Mouse (Mus musculus) bone marrow, adult 2 months (tissue): ENCODE measurements around the gene Phlpp2. TPM values are rescaled to one million over a fixed set of nuclear protein-coding genes. Genes with fewer than 3 reads are reported as not detected.
A peak's percentile ranks its signal among the peaks of the same experiment; 100 is the strongest.

Experiments
- H3K27ac ChIP-seq: fragments of 200-500 bp; 2 replicates; pipeline ENCODE4 v1.5.1; 2012; ENCODE audit warnings: low read depth, mild to moderate bottlenecking, control low read depth, inconsistent platforms, low read length; ENCODE audit not compliant: control insufficient read depth, poor library complexity, insufficient read depth
- H3K4me1 ChIP-seq: fragments of 200-500 bp; 2 replicates; pipeline ENCODE4 v1.6.1; 2011; ENCODE audit warnings: low read length; ENCODE audit not compliant: control insufficient read depth, insufficient read depth
- H3K4me3 ChIP-seq: fragments of 200-500 bp; replicated peaks from 2 replicates; pipeline ENCODE3; 2011; ENCODE audit warnings: mild to moderate bottlenecking, low read depth, low read length, control low read depth; ENCODE audit not compliant: control insufficient read depth
- CTCF ChIP-seq: fragments of 200-500 bp; IDR thresholded peaks from 2 replicates; pipeline ENCODE4 v1.5.1; 2011; ENCODE audit warnings: low read length, control low read depth; ENCODE audit not compliant: control insufficient read depth, insufficient read depth
- POLR2A ChIP-seq: fragments of 200-500 bp; IDR thresholded peaks from 2 replicates; pipeline ENCODE4 v1.6.1; 2011; ENCODE audit warnings: low read depth, mild to moderate bottlenecking, control low read depth, low read length, borderline replicate concordance; ENCODE audit not compliant: control insufficient read depth
- WGBS: fragments of 180-500 bp; shearing (Covaris S2); methylation state at CpG from one replicate; pipeline ENCODE4 v1.1.7; 2018; 5-methylcytosine and 5-hydroxymethylcytosine counted together
- polyA plus RNA-seq: library from polyadenylated mRNA; stranded (reverse); fragments of >200 nt; gene quantifications from 2 replicates; pipeline ENCODE4 v1.2.4, GENCODE M21; 2011; ENCODE audit warnings: low replicate concordance; ENCODE audit not compliant: missing spikeins, insufficient read depth, insufficient read length

The Phlpp2 gene
- polyA plus RNA-seq, 1 experiment = 10.8 TPM

DNA sequence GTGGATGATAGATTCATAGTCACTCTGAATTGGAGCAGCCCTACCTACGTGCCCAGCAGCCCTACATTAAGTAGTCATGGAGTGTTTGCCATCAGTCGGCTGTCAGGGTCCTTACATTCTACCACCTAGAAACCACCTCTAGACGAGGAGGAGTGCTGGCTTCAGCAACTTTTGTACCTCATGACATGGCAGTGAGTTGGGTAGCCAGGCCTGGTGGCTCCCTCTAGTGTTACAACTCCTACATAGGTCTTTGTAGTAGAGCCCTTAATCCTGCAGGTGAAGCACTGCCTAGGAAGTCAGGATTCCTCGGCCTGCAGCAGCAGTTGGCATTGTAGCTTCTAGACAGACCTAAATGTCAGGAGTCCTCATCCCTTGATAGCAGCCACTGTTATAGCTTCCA is 48.9 kb downstream of the Phlpp2 start:
- WGBS = 40% methylated on average over 4 of the region's 4 CpGs
- Histone ChIP-seq H3K27ac (no peak overlapping the region), H3K4me1 (no peaks in the 10 kb centered on the region), H3K4me3 (no peak overlapping the region)
- TF ChIP-seq CTCF = peak; percentile 75
- no peak for TF ChIP-seq POLR2A

DNA sequence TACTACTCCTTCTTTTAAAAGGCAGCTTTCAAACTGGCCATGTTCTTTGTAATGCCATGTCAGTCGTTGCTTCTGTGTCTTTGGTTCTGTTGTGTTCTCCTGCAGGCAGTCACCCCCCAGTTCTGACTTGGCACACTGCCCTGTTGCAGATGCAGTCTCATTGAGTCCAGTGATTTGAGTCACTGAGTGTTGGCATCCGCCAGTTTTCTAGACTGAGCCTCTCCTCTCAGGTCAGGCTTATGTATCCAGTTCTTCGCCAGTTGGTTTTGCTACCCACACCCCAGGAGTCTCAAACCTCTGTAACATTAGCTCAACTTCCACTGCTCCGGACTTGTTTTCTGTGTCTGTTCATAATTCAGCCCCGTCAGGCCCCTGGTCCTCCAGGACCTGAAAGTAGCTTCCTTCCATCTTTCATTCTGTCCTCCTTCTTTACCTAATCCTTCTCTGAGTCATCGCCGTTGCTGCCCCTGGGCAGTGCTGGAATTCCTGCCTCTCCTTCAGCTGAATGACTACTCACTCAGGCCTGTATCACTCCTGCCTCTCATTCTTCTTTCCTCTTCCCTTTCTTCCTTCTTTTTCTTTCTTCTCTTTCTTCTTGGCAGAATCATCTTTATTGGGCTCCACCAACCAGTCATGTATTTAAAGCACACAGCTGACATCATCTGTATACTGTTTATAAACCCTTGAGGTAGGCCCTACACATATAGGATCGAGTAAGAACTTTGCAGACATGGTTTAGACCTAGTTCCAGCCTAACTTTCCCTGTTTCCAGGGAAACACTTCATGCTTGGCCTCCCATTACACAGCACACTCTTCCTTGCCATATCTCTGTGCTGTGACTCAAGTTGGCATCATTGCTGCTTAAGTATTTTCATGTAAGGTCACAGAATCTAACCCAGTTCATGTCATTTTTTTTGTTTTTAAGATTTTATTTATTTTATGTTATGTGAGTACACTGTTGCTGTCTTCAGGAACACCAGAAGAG is 52.4 kb downstream of the Phlpp2 start:
- TF ChIP-seq CTCF = no peak
- TF ChIP-seq POLR2A = no peak
- WGBS = 90% methylated on average over 8 of the region's 8 CpGs
- Histone ChIP-seq H3K27ac (no peak overlapping the region), H3K4me3 (no peak overlapping the region), H3K4me1 (no peaks in the 10 kb centered on the region)

DNA sequence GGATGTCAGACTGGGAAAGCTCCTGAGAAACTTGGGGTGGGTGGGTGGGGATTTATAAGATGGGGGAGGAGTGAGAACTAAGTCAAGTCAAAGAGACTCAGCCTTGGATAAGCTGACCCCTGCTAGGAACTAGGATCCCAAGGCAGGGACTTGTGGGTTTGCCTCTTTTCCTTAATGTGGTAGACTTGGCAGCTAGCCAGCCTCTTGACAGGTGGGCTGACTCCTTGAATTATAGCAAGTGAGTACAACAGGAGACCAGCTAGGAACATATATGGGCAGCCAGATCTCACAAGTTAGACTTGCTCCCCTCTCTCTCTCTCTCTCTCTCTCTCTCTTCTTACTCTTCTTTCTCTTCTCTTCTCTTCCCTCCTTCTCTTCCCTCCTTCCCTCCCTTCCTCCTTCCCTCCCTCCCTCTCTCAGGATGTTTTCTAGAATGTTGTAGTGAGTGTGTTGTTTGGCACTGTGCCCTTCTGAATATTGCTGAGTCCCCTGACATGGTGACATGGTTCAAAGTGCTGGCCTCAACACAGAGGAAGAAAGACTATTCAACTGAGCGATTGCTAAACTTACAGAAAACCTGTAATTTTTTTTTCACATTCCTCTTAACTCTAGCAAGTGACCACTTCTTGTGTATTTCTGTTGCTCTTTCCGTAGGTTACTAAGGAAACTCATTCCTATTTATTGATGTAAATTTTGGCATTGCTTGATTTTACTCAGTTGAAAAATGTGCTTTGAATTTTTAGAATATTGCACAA is 73.4 kb downstream of the Phlpp2 start:
- Histone ChIP-seq H3K27ac (no peak overlapping the region), H3K4me3 (no peak overlapping the region), H3K4me1 (no peaks in the 10 kb centered on the region)
- 68% methylated on average over 2 of the region's 2 CpGs for WGBS
- TF ChIP-seq POLR2A (no peak), CTCF (no peak)

DNA sequence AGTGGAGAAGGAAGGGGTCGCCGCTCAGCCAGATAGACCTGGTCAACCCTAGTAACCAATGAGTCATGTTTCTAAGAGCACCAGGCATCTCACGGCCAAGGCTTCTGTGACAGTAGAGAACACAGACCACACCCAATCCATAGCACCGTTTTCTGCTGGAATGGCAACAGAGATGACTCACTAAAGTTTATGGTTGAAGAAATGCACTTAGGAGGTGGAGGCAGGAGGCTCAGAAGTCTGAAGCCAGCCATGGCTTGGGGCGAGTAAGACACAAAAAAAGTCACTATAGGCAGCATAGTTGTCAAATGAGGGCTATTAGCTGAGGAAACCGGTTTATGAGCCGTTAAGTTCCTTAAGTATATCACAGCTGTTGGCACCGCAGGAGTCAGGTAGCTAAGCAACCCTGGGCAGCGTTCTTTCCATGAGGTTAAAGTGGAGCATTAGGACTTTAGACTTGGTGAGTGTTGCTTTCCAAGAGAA is 76.9 kb downstream of the Phlpp2 start:
- no peaks in the 10 kb centered on the region for H3K4me1 ChIP-seq
- 85% methylated on average over 9 of the region's 9 CpGs for WGBS
- TF ChIP-seq CTCF = no peak
- no peak for TF ChIP-seq POLR2A
- no peak overlapping the region for H3K4me3 ChIP-seq
- no peak overlapping the region for H3K27ac ChIP-seq

DNA sequence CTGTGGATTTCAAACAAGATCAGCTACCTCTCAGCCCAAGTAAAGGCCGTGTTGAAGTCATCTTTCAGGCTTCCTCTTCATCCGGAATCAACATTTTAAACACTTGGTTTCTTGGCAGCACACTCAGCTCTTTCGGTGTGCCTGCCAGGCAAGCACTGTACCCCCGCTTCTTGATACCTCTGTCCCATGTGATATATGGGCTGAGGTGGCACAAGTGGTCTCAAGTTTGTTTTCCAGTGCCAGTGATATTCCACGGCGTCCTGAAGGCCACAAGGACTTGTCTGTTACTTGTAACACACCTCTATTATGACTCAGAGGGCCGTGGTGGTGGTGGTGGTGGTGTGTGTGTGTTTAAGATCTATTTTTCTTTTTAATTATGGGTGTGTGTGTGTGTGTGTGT is 77.4 kb downstream of the Phlpp2 start:
- no peaks in the 10 kb centered on the region for H3K4me1 ChIP-seq
- WGBS = 82% methylated on average over 7 of the region's 7 CpGs
- no peak overlapping the region for H3K4me3 ChIP-seq
- TF ChIP-seq POLR2A = no peak
- H3K27ac ChIP-seq = no peak overlapping the region

DNA sequence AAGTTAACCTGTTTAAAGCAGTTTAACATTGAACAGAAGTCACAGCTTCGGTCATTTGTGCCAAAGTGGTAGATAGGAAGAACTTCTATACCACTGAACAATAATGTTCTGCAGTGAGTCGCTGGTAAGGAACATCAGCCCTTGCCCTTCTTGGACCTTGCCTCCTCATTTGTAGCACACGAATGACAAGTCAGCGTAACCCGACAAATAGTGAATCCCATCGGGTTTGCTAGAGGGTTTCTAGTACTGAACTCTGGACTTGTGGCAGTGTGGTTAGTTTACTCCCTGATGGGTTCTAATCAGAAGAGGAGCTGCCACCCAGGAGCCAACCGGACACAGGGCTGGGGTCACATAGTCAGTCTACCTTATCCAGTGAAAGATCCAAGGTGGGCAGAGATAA is 77.9 kb downstream of the Phlpp2 start:
- Histone ChIP-seq H3K27ac (no peak overlapping the region), H3K4me3 (no peak overlapping the region), H3K4me1 (no peaks in the 10 kb centered on the region)
- TF ChIP-seq CTCF (no peak), POLR2A (no peak)
- WGBS = 88% methylated on average over 7 of the region's 7 CpGs

DNA sequence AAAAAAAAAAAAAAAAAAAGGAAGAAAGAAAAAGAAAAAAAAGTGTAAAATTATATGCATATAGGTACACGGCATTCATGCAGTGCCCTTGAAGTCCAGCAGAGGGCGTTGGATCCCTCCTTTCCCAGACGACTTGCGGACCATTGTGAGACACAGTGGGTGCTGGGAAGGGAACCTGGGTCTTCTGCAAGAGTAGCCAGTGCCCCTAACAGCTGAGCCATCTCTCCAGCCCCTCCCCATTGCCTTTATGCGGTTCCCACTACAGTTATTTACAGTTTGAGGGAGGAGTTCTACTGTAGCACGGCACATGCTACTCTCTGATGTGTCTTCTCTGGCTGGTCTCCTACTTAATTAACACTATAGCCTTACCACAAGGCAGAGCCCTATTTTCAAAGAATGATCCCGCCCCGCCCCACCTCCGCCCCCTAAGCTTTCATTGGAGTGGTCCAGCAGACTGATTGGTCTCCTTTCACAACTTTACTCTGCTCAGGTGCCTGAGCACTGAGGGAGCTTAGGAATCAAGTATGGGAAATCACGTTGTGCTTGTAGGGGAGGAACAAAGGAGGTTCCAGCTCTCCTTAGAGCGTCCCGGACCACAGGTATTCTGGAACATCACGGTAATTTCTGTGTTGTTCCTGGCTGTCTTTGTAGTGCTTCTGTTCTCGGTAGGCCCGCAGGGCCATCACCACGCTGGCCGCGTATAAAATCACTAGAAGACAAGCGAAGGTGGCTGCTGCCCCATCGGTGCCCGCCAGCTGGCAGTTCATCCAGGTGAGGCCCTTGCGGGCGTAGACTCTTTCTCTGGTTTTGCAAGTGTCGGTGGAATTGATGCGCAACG is 79.3 kb downstream of the Phlpp2 start:
- no peaks in the 10 kb centered on the region for H3K4me1 ChIP-seq
- WGBS = 6% methylated on average over 26 of the region's 26 CpGs
- TF ChIP-seq CTCF (peak; percentile 56; the same call in 1 of the 2 replicates), POLR2A (no peak)
- no peak overlapping the region for H3K4me3 ChIP-seq
- H3K27ac ChIP-seq = no peak overlapping the region

DNA sequence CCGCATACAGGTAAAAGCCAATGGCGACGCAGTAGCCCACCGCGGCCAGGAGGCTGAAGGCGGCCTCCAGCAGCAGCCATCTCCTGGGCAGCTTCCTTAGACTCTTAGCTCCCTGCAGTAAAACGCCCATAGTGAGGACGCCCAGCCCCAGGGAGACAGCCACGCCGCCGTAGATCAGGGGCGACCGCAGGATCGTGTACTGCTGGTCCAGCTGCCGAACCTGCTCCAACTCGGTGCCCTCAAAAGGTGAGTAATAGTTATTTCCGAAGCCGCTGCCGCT is 79.9 kb downstream of the Phlpp2 start:
- Histone ChIP-seq H3K4me1 (no peaks in the 10 kb centered on the region), H3K27ac (no peak overlapping the region), H3K4me3 (no peak overlapping the region)
- WGBS = 8% methylated on average over 19 of the region's 19 CpGs
- TF ChIP-seq CTCF (no peak), POLR2A (no peak)
